Mouse (Mus musculus): ENCODE results near the gene Gm49380.

Gene Gm49380

GRCm38 (mm10) chr9:44075276-44075995 lies 37.9 kb downstream of the Gm49380 start:
- DNase-seq (ENCODE audit: low spot score) = no peak

GRCm38 (mm10) chr9:44074395-44075275 lies 38.7 kb downstream of the Gm49380 start:
- DNase-seq (ENCODE audit: low spot score) = no peak

- DNase-seq (ENCODE audit: low spot score) = no peak
Measured at GRCm38 (mm10) chr9:44073115-44073514, 40.2 kb downstream of the Gm49380 start.

GRCm38 (mm10) chr9:44072599-44072915 lies 40.7 kb downstream of the Gm49380 start:
- DNase-seq (ENCODE audit: low spot score) = no peak

GRCm38 (mm10) chr9:44071914-44072598 lies 41.2 kb downstream of the Gm49380 start:
- DNase-seq (ENCODE audit: low spot score) = no peak

GRCm38 (mm10) chr9:44070844-44071231 lies 42.5 kb downstream of the Gm49380 start:
- DNase-seq (ENCODE audit: low spot score) = no peak

GRCm38 (mm10) chr9:44070113-44070843 lies 43.0 kb downstream of the Gm49380 start:
- no peak for DNase-seq (ENCODE audit: low spot score)

- no peak for DNase-seq (ENCODE audit: low spot score)
Measured at GRCm38 (mm10) chr9:44069252-44069651, 44.0 kb downstream of the Gm49380 start.

- no peak for DNase-seq (ENCODE audit: low spot score)
Measured at GRCm38 (mm10) chr9:44067960-44068330, 45.4 kb downstream of the Gm49380 start.

GRCm38 (mm10) chr9:44067241-44067959 lies 45.9 kb downstream of the Gm49380 start:
- no peak for DNase-seq (ENCODE audit: low spot score)

- peak; percentile 99 for DNase-seq (ENCODE audit: low spot score)
Measured at GRCm38 (mm10) chr9:44066785-44067225, 46.5 kb downstream of the Gm49380 start, which contains the start of gene Usp2. TSS of gene Usp2 (plus strand) at chr9:44067021.

GRCm38 (mm10) chr9:44065177-44065576 lies 48.1 kb downstream of the Gm49380 start:
- DNase-seq (ENCODE audit: low spot score) = no peak

GRCm38 (mm10) chr9:44058606-44059005 lies 54.7 kb downstream of the Gm49380 start:
- no peak for DNase-seq (ENCODE audit: low spot score)

GRCm38 (mm10) chr9:44053936-44054335 lies 59.4 kb downstream of the Gm49380 start:
- no peak for DNase-seq (ENCODE audit: low spot score)

- DNase-seq (ENCODE audit: low spot score) = no peak
Measured at GRCm38 (mm10) chr9:44052855-44053254, 60.4 kb downstream of the Gm49380 start.

- DNase-seq (ENCODE audit: low spot score) = no peak
Measured at GRCm38 (mm10) chr9:44049381-44050165, 63.7 kb downstream of the Gm49380 start.

GRCm38 (mm10) chr9:44048541-44049380 lies 64.5 kb downstream of the Gm49380 start:
- DNase-seq (ENCODE audit: low spot score) = no peak

GRCm38 (mm10) chr9:44047571-44048490 lies 65.5 kb downstream of the Gm49380 start:
- DNase-seq (ENCODE audit: low spot score) = no peak
